Mouse (Mus musculus): ENCODE results near the gene Arfrp1. TPM values are rescaled to one million over a fixed set of nuclear protein-coding genes. Genes with fewer than 3 reads are reported as not detected.
A peak's percentile ranks its signal among the peaks of the same experiment; 100 is the strongest.

The Arfrp1 gene
- total RNA-seq, 2 experiments from 2014 or later = 23.6 to 30.8 TPM

DNA sequence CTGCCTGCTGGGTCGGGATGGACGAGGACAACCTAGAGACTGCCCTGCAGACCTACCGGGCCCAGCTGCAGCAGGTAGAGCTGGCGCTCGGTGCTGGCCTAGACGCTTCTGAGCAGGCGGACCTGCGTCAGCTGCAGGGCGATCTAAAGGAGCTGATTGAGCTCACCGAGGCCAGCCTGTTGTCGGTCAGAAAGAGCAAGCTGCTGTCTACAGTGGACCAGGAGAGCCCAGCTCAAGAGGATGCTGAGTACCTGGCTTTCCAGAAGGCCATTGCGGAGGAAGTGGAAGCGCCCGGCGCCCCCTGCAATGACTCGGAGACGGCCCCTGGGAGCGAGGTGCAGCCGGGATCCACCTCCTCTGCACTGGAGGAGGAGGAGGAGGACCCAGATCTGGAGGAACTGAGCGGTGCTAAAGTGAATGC is 461 bp upstream of the Arfrp1 start:
- H3K27ac ChIP-seq = peak overlapping the region; percentile 98
- no peak for DNase-seq
- intact Hi-C loops (cut with DNase I) = no loop called here
- TF ChIP-seq CTCF (IDR thresholded peaks at IDR 0.05) = no peak
- H3K4me3 ChIP-seq = peak overlapping the region; percentile 98

- Histone ChIP-seq H3K4me3 (peak overlapping the region; percentile 98), H3K27ac (peak overlapping the region; percentile 98)
- no peak for TF ChIP-seq CTCF (IDR thresholded peaks at IDR 0.05)
- DNase-seq = no peak
- intact Hi-C loops (cut with DNase I) = no loop called here
Measured at GRCm38 (mm10) chr2:181364487-181364859, 731 bp downstream of the Arfrp1 start.

GRCm38 (mm10) chr2:181363946-181364345 is 1.3 kb downstream of the Arfrp1 start:
- no peak for DNase-seq
- intact Hi-C loops (cut with DNase I) = no loop called here
- TF ChIP-seq CTCF (IDR thresholded peaks at IDR 0.05) = no peak
- Histone ChIP-seq H3K4me3 (peak overlapping the region; percentile 98), H3K27ac (peak overlapping the region; percentile 98; the same call in 1 of the 2 replicates)

DNA sequence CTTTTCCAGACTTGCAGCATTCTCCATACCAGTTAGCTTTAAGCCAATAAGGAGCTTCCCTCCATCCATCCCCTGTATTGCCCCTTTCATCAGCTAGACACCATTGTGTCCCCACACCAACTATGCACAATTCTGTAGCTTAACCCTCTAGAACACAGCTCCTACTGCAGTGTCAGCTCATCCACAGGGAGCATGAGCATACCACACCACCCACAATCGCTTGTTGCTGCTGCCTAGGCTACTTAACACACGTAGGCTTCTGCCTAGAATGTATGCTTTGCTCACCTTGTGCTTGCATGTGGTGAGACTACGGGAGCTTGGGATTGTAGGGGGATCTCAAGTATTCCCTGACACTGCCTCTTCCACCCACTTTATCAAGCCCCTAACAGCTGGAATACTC is 8.4 kb downstream of the Arfrp1 start:
- no peak for DNase-seq
- TF ChIP-seq CTCF (IDR thresholded peaks at IDR 0.05) = no peak
- intact Hi-C loops (cut with DNase I) = no loop called here
- Histone ChIP-seq H3K27ac (no peak overlapping the region), H3K4me3 (no peak overlapping the region)

DNA sequence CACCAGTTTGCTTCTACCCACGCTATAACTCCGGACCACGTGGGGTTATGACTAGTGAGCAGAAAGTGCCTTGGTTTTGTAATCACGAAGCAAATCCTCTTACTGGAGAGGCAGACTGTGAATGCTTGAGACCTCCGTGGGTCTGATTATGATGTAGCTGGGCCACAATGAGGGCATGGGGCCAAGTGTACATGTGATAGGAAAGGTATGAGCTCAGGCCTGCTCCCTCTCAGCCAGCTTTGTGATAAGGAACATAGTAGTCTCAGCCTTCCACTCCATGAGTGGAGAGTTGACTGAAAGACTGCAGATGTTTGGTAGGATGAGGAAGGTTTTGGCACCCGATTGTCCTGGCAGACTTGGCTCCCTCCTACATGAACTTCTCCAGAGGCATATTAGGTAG is 22.4 kb downstream of the Arfrp1 start:
- no peak overlapping the region for H3K27ac ChIP-seq
- no peak for DNase-seq
- TF ChIP-seq CTCF (IDR thresholded peaks at IDR 0.05) = no peak
- intact Hi-C loops (cut with DNase I) = no loop called here
- no peak overlapping the region for H3K4me3 ChIP-seq

GRCm38 (mm10) chr2:181340426-181340825 is 24.8 kb downstream of the Arfrp1 start:
- Histone ChIP-seq H3K27ac (peak overlapping the region; percentile 65; the same call in 1 of the 2 replicates), H3K4me3 (no peak overlapping the region)
- intact Hi-C loops (cut with DNase I) = no loop called here
- TF ChIP-seq CTCF (IDR thresholded peaks at IDR 0.05) = no peak
- DNase-seq = no peak

DNA sequence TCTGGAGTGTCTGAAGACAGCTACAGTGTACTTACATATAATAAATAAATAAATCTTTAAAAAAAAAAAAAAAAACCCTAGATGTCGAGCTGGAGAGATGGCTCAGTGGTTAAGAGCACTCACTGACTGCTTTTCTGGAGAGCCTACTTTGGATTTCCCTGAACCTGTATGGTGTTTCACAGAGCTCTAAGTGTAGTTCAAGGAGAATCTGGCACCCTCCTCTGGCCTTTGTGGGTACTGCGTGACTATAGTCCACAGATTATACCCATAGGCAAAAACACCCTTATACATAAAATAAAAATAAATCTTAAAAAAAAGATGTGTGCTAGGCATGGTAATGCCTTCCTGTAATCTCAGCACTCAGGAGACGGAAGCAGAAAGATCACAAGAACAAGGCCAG is 31.2 kb downstream of the Arfrp1 start:
- TF ChIP-seq CTCF (IDR thresholded peaks at IDR 0.05) = peak; percentile 82
- H3K27ac ChIP-seq = no peak overlapping the region
- DNase-seq = peak; percentile 68
- no peak overlapping the region for H3K4me3 ChIP-seq
- intact Hi-C loops (cut with DNase I) = loop anchor here (1.0 kb wide), 1 partner anchor 148 kb away; no protein-coding TSS in a partner anchor

- DNase-seq = no peak
- intact Hi-C loops (cut with DNase I) = no loop called here
Measured at GRCm38 (mm10) chr2:181332542-181332941, 32.7 kb downstream of the Arfrp1 start.

GRCm38 (mm10) chr2:181326098-181326497 is 39.1 kb downstream of the Arfrp1 start:
- intact Hi-C loops (cut with DNase I) = no loop called here
- H3K27ac ChIP-seq = no peak overlapping the region
- TF ChIP-seq CTCF (IDR thresholded peaks at IDR 0.05) = no peak
- H3K4me3 ChIP-seq = no peak overlapping the region
- DNase-seq = no peak

More at GRCm38 (mm10) chr2:181332542-181332941, 32.7 kb downstream of the Arfrp1 start:
- TF ChIP-seq CTCF (IDR thresholded peaks at IDR 0.05) = no peak
- Histone ChIP-seq H3K27ac (no peak overlapping the region), H3K4me3 (no peak overlapping the region)

DNA sequence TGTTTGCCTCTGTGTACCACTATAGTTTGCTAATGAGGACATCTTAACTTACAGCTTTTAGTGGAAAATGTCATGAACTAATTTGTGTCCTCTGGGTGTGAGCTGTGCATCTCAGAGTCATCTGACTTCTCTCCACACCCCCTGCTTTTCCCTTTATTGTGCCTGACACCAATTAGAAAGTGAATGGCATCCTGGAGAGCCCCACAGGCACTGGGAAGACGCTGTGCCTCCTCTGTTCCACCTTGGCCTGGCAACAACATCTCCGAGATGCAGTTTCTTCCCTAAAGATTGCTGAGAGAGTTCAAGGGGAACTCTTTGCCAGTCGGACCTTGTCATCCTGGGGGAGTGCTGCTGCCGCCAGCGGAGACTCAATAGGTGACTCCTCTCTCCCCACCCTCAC is 43.1 kb downstream of the Arfrp1 start:
- intact Hi-C loops (cut with DNase I) = no loop called here
- DNase-seq = no peak
- no peak overlapping the region for H3K27ac ChIP-seq
- no peak for TF ChIP-seq CTCF (IDR thresholded peaks at IDR 0.05)
- no peak overlapping the region for H3K4me3 ChIP-seq

DNA sequence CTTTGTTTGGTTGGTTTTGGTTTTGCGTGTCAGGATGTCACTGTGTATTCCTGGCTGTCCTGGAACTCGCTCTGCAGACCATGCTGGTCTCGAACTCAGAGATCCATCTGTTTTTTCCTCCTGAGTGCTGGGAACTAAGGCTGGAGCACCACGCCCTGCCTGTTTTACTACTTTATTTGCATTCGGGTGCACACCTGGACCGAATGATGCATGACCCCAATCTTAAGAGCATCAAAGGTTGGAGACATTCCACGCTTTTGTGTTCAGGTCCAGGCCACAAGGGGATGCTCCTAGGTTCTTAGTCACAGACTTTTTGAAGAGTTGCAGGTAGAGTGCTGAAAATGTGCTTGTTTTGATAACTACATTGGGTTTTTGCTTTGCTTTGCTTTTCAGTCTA is 45.1 kb downstream of the Arfrp1 start:
- peak overlapping the region; percentile 71 for H3K4me3 ChIP-seq
- no peak for DNase-seq
- TF ChIP-seq CTCF (IDR thresholded peaks at IDR 0.05) = no peak
- H3K27ac ChIP-seq = peak overlapping the region; percentile 95
- intact Hi-C loops (cut with DNase I) = no loop called here

DNA sequence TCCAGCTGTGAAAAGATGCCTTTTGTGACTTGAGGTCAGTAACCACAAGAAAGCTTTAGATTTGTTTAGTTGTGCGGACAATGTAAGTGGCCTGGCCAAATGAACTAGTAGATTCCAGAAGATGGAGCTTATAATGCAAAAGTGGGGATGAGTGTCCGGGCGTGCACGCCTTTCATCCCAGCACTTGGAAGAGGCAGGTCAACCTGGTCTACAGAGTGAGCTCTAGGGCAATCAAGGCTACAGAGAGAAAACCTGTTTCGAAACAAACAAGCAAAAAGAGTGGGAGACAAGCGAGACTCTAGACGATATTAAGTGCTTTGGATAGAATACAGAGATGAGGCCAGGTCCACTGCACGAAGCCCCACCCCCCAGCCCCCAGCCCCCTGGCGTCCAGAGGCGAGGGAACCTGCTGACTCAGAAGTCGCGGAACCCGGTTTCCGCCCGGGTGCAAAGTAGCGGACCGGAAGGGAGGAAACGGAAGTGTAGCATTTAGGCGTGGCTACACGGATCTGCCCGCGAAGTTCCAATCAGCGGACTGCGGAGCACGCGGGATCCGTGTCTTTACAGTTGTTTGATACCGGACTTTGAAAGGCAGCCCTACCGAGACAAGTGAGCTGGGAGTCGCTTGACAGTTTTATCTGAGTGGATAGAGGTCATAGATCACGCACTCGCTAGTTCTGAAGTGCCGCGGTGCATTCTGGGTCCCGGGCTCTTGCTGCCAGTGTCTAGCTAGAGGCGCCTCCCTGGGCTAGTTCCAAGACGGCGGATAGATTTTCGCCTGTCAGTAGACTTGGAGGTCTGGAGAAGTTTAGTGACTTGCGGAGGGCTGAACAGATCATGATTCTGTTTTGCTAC is 45.7 kb downstream of the Arfrp1 start, which contains the start of gene Rtel1:
Rtel1 (plus strand) TSS at position 492 of the 855 bp plus-strand sequence.
- Histone ChIP-seq H3K27ac (peak within 1 kb of the TSS; percentile 95), H3K4me3 (peak within 1 kb of the TSS; percentile 71)
- peak; percentile 88 for DNase-seq
- intact Hi-C loops (cut with DNase I) = loop anchor here (5.0 kb wide), 1 partner anchor 132 kb away; the partner anchor contains the start of gene Ppdpf
- TF ChIP-seq CTCF (IDR thresholded peaks at IDR 0.05) = peak; percentile 42

DNA sequence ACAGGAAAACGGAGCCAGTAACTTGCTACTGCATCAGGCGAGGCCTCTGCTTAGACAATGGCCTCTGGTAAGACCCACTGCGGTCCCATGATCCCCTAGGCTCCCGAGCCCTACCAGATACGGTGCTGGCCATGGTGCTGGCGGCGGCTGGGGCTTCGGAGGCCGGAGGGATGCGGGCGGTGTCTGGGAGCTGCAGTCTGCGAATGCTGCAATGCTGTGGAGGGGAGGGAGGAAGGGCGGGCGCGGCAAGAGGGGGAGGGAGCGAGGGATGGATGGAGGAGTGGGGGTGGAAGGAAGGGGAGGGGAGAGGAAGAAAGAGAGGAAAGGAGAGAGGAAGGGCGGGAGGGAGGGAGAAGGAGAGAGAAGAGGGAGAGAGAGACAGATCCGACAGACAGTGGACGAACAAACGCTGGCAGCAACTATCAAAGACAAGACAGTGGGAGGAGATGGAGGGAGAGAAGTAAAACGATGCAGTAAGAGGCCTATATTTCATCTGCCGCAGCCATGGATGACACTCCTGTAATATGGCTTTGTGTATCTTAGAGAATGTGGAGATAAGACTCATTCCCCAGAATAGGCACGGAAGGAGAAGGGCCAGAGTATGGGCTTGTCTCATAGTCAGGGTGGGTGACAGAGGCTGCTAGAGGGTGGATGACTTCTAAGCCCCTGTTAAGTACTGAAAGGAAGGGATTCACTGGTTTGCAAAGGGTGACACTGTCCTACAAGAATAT is 51.0 kb downstream of the Arfrp1 start, which contains the start of gene Stmn3:
Stmn3 (minus strand) TSS at position 421 of the 731 bp plus-strand sequence.
- DNase-seq = peak; percentile 48
- no peak for TF ChIP-seq CTCF (IDR thresholded peaks at IDR 0.05)
- peak within 1 kb of the TSS; percentile 54 for H3K4me3 ChIP-seq
- H3K27ac ChIP-seq = no peak within 1 kb of the TSS
- intact Hi-C loops (cut with DNase I) = no loop called here

Data from gastrocnemius, adult 2 months (tissue).